Mouse (Mus musculus) lung, embryonic 14.5 days (tissue): ENCODE data around the gene Arhgap27. TPM values are rescaled to one million over a fixed set of nuclear protein-coding genes. Genes with fewer than 3 reads are reported as not detected.
A peak's percentile ranks its signal among the peaks of the same experiment; 100 is the strongest.
"Not testable (repeated sequence)": the region's sequence is repeated elsewhere in the genome, so short reads cannot be mapped to it uniquely, and the experiment has no call there.

ENCODE experiments used
- ATAC-seq: fragments of 200-750 bp; cut with Nextera tagmentation; 2 replicates; pipeline ENCODE4 v1.8.0; 2017; ENCODE audit warnings: mild to moderate bottlenecking, moderate TSS enrichment, moderate library complexity; ENCODE audit not compliant: insufficient read depth
- DNase-seq: peaks from one replicate; pipeline ENCODE4 v3.0.0-alpha.2; 2015
- H3K27ac ChIP-seq: fragments of 300-500 bp; sonication (generic); 2 replicates; pipeline ENCODE4 v1.5.1; 2014; ENCODE audit warnings: low read depth, mild to moderate bottlenecking, moderate library complexity
- H3K27me3 ChIP-seq: fragments of 300-500 bp; sonication (generic); 2 replicates; pipeline ENCODE4 v1.6.1; 2014; ENCODE audit warnings: low read length, control low read depth; ENCODE audit not compliant: insufficient read depth
- H3K36me3 ChIP-seq: fragments of 300-500 bp; sonication (generic); 2 replicates; pipeline ENCODE4 v1.6.1; 2014; ENCODE audit warnings: control low read depth; ENCODE audit not compliant: insufficient read depth
- H3K4me1 ChIP-seq: fragments of 300-500 bp; sonication (generic); 2 replicates; pipeline ENCODE4 v1.6.1; 2014; ENCODE audit warnings: antibody characterized with exemption, control low read depth; ENCODE audit not compliant: insufficient read depth
- H3K4me2 ChIP-seq: fragments of 300-500 bp; sonication (generic); 2 replicates; pipeline ENCODE4 v1.6.1; 2014; ENCODE audit warnings: mild to moderate bottlenecking
- H3K4me3 ChIP-seq: fragments of 300-500 bp; sonication (generic); 2 replicates; pipeline ENCODE4 v1.5.1; 2014; ENCODE audit warnings: low read depth, low read length
- H3K9ac ChIP-seq: fragments of 300-500 bp; sonication (generic); 2 replicates; pipeline ENCODE4 v1.6.1; 2014
- H3K9me3 ChIP-seq: fragments of 300-500 bp; sonication (generic); 2 replicates; pipeline ENCODE4 v1.6.1; 2016; ENCODE audit warnings: low read depth, low read length, control low read depth
- CTCF ChIP-seq: IDR thresholded peaks from 2 replicates; pipeline ENCODE4 v1.5.1; 2016; ENCODE audit warnings: antibody characterized with exemption, low read depth
- WGBS: fragments of 180-500 bp; shearing (Covaris S2); extraction: QIAGEN DNeasy Blood & Tissue Kit; methylation state at CpG from one replicate; pipeline ENCODE4 v1.1.7; 2014; 5-methylcytosine and 5-hydroxymethylcytosine counted together
- polyA plus RNA-seq: library from polyadenylated mRNA; unstranded; fragments of >200 nt; fragmentation: Nextera tagmentation; extraction: Ambion mirVana; gene quantifications from 2 replicates; pipeline ENCODE4 v1.2.1, GENCODE M21; 2014

Arhgap27 gene
- polyA plus RNA-seq, 1 experiment from 2014 or later: 20.6 TPM

DNA sequence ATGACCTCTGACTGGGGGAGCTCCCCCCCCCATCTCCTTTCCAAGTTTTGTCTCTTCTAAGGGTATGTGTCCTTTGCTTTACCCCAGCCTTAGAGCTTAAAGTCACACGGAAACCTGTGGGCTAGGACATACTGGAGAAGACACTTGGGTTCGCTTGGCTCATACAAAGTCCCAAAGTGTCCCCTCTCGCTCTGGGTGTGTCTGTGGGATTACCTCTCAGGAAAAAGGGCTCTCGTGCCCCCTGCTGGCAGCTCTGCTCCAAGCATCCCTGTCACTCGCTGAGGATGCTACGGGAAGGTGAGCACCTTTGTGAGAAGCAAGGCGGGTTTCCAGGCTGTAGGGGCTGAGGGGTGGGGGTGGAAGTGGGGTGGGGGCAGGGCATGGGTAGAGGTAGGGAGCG lies 38.3 kb downstream of the Arhgap27 start:
- Histone ChIP-seq H3K36me3 (no peaks in the 10 kb centered on the region), H3K4me1 (0 out of 2 replicates have a peak, but pooled peaks cover 4% of the 10 kb centered on the region), H3K9me3 (no peaks in the 10 kb centered on the region), H3K9ac (no peak overlapping the region), H3K4me3 (no peak overlapping the region), H3K27ac (no peak overlapping the region), H3K27me3 (no peaks in the 10 kb centered on the region), H3K4me2 (no peak overlapping the region; the same call in 1 of the 2 replicates)
- ATAC-seq: peak; percentile 23; the same call in 1 of the 2 replicates
- DNase-seq: peak; percentile 90
- peak; percentile 90 for TF ChIP-seq CTCF
- WGBS: 2% methylated on average over 8 of the region's 8 CpGs

DNA sequence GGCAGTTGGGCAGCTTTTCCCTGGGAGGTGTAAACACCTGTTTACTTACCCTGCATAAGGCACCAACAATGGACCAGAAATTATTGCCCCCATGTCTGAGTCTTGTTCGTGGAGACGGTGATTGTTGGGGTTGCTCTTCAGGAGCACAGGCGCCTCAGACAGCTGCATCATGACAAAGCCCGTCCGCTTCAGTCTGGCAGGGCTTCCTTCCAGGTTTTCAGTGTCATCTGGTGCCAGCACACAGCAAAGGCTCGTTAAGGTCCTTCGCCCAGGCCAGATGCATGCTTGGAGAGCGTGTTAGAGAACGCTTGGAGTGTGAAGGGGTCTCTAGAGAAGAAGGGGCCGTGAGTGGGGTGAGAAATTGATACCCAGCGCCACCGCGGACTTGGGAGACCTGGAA lies 38.8 kb downstream of the Arhgap27 start:
- no peak overlapping the region for H3K27ac ChIP-seq
- H3K4me1 ChIP-seq: 0 out of 2 replicates have a peak, but pooled peaks cover 4% of the 10 kb centered on the region
- H3K27me3 ChIP-seq: no peaks in the 10 kb centered on the region
- H3K9ac ChIP-seq: no peak overlapping the region
- no peak overlapping the region for H3K4me3 ChIP-seq
- no peaks in the 10 kb centered on the region for H3K9me3 ChIP-seq
- H3K4me2 ChIP-seq: no peak overlapping the region; the same call in 1 of the 2 replicates
- DNase-seq (no peak), ATAC-seq (no peak; the same call in 1 of the 2 replicates)
- no peaks in the 10 kb centered on the region for H3K36me3 ChIP-seq
- WGBS: 45% methylated on average over 13 of the region's 13 CpGs
- no peak for TF ChIP-seq CTCF

DNA sequence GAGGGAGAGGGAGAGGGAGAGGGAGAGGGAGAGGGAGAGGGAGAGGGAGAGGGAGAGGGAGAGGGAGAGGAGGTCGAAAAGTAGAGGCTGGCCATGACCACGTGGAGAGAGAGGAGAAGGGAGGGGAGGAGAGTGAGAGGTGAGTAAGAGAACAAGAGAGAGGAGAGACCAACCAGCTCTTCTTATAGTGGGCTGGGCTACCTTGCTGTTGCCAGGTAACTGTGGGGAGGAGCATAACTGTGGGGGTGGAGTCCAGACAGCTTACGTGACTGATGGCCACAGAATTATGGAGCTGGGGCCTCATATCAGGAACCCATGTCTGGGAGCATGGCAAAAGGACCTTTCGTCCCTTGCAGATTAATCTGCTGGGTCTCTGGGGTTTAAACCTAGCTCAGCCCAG lies 40.7 kb downstream of the Arhgap27 start:
- H3K4me2 ChIP-seq, H3K27me3 ChIP-seq, H3K27ac ChIP-seq, ATAC-seq, H3K9me3 ChIP-seq, H3K36me3 ChIP-seq, H3K4me3 ChIP-seq, DNase-seq, H3K4me1 ChIP-seq, H3K9ac ChIP-seq: not testable (repeated sequence)
- 31% methylated on average over 4 of the region's 4 CpGs for WGBS

DNA sequence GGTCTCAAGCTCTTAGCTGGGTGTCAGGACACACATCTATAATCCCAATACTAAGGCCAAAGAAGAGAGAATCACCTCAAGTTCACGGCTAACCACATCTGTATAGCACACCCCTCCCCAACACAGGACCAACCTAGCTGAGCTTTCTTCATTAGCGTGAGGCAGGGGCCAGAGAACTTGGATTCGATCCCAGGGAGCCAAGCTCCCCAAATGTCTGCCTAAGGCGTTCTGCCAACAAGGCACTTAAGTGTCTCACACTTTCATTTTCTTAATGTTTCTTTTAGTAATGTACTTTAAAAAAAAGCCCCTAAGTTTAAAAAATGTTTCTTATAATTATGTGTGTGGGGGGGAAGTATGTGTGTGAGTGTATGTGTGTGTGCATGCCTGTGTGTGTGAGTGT lies 42.8 kb downstream of the Arhgap27 start:
- Histone ChIP-seq H3K4me3 (no peak overlapping the region), H3K27me3 (no peaks in the 10 kb centered on the region), H3K4me2 (no peak overlapping the region), H3K9ac (no peak overlapping the region), H3K4me1 (0 out of 2 replicates have a peak, but pooled peaks cover 4% of the 10 kb centered on the region), H3K27ac (no peak overlapping the region), H3K9me3 (no peaks in the 10 kb centered on the region), H3K36me3 (no peaks in the 10 kb centered on the region)
- no peak for TF ChIP-seq CTCF
- peak; percentile 78 for DNase-seq
- ATAC-seq: no peak
- 32% methylated on average over 4 of the region's 4 CpGs for WGBS

DNA sequence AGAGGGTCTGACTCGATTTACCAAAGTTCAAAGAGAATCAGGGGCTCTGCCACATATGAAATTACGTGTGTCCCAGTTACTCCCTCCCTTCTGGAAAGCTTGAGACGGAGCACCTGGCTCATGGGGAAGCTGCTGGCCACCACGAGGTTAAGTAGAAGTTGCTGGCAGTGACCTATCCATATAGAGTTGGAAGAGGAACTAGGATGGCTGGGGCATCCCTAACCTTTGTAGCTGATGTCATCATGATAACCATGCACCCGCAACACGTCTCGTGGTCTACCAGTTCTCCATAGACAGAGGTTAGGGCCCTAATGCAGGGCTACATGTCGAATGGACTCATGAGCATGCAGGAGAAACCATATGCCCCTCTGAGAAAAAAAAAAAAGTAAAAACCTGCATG lies 43.3 kb downstream of the Arhgap27 start:
- H3K27ac ChIP-seq: no peak overlapping the region
- WGBS: 73% methylated on average over 8 of the region's 8 CpGs
- ATAC-seq: no peak

DNA sequence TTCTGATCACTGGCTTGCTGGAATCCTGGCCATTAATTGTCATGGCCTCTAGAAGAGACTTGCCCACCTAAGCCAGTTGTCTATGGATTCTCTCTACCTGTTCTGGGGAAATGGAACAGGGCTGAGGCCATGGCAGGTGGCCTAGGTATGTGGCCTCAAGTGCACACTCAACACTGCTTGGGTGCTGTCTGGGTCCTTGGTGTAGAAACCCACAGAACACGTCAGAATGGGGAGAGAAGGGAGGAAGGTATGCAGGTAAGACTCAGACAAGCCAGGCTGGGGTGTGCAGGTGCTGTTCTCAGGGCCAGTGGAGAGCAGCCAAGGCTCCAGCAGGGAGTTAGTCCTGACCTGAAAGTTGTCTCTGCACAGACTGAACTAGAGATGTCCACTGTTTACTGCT lies 45.5 kb downstream of the Arhgap27 start:
- Histone ChIP-seq H3K27ac (no peak overlapping the region), H3K4me3 (no peak overlapping the region), H3K9me3 (no peaks in the 10 kb centered on the region), H3K4me1 (0 out of 2 replicates have a peak, but pooled peaks cover 4% of the 10 kb centered on the region), H3K4me2 (no peak overlapping the region), H3K36me3 (no peaks in the 10 kb centered on the region), H3K27me3 (no peaks in the 10 kb centered on the region), H3K9ac (no peak overlapping the region)
- DNase-seq (no peak), ATAC-seq (no peak)
- WGBS: 40% methylated on average over 1 of the region's 1 CpGs
- TF ChIP-seq CTCF: no peak

More for the DNA sequence above, 43.3 kb downstream of the Arhgap27 start:
- no peak for TF ChIP-seq CTCF
- H3K4me1 ChIP-seq: 0 out of 2 replicates have a peak, but pooled peaks cover 4% of the 10 kb centered on the region
- H3K36me3 ChIP-seq: no peaks in the 10 kb centered on the region
- no peak overlapping the region for H3K9ac ChIP-seq
- no peak for DNase-seq
- no peak overlapping the region for H3K4me2 ChIP-seq
- no peak overlapping the region for H3K4me3 ChIP-seq
- H3K9me3 ChIP-seq: no peaks in the 10 kb centered on the region
- H3K27me3 ChIP-seq: no peaks in the 10 kb centered on the region

DNA sequence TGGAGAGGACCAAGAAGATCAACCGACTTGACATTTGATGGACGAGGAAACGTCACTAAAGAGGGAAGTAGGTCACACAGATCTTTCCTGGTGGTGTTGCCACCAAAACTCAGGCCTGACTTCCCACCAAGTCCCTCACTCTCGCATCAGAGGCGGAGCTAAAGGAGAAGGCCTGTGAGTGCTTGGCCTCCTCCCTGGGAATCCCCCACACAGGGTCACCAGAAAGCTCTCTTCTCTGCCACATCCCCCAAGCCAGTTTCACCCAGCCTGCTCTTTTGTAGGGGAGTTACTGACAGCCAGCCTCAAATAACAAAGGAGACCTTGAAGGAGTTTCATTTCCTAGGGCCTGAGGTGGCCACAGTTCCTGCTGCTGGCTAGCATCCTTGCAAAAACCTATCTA lies 48.1 kb downstream of the Arhgap27 start:
- Histone ChIP-seq H3K27me3 (no peaks in the 10 kb centered on the region), H3K4me1 (no peaks in the 10 kb centered on the region), H3K36me3 (no peaks in the 10 kb centered on the region), H3K4me3 (no peak overlapping the region), H3K9me3 (no peaks in the 10 kb centered on the region), H3K9ac (no peak overlapping the region), H3K4me2 (no peak overlapping the region), H3K27ac (no peak overlapping the region)
- WGBS: 68% methylated on average over 5 of the region's 5 CpGs
- TF ChIP-seq CTCF: no peak
- ATAC-seq (no peak), DNase-seq (no peak)

DNA sequence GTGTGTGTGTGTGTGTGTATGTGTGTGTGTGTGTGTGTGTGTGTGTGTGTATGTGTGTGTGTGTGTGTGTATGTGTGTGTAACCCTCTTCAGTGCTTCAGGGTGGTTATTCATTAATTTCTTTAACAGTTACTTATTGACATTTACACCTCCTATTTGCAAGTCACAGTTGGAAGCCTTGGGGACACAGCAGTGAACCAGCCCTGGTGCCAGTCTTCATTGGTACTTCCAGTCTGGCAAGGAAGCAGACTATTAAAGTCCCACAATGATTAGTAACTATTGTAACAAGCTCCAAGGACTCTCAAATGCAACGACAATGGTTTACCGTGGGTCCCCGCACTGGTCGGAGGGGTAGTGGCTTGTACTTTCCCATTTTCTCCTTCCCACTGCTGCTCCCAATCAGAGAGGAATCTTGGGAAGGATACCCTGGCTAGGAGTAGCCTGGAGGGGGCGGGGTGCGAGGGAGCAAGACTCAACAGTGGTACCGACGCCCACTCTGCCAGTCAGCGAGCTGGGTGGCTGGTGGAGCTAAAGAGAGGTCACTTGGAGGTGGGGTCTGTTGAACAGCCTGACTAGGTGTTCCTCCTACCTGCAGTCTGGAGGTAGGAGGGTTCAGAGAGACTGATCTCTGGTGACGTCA lies 48.6 kb downstream of the Arhgap27 start:
- 58% methylated on average over 10 of the region's 10 CpGs for WGBS
- DNase-seq: no peak
- Histone ChIP-seq H3K9me3 (no peaks in the 10 kb centered on the region), H3K4me1 (no peaks in the 10 kb centered on the region), H3K36me3 (no peaks in the 10 kb centered on the region), H3K27ac (no peak overlapping the region), H3K9ac (no peak overlapping the region), H3K4me3 (no peak overlapping the region), H3K4me2 (no peak overlapping the region), H3K27me3 (no peaks in the 10 kb centered on the region)
- no peak for ATAC-seq
- no peak for TF ChIP-seq CTCF
